Mouse (Mus musculus): ENCODE measurements around the gene Samd9l. TPM values are rescaled to one million over a fixed set of nuclear protein-coding genes. Genes with fewer than 3 reads are reported as not detected.
A peak's percentile ranks its signal among the peaks of the same experiment; 100 is the strongest.
"Not testable (repeated sequence)": the region's sequence is repeated elsewhere in the genome, so short reads cannot be mapped to it uniquely, and the experiment has no call there.

Gene Samd9l
- 12.2 and 18.3 TPM in 2 replicates for total RNA-seq (2021)
- long read RNA-seq, full-length matches to known transcripts = 4 of 8 reads
- long read RNA-seq, partial matches to known transcripts = 0 of 8 reads
- long read RNA-seq, other reads (novel, unspliced or antisense) = 4 of 8 reads

- DNase-seq = peak; percentile 42
Observed at GRCm38 (mm10) chr6:3399340-3400068, at the start of gene Samd9l. Gene Samd9l (minus strand): TSS chr6:3399572.

DNA sequence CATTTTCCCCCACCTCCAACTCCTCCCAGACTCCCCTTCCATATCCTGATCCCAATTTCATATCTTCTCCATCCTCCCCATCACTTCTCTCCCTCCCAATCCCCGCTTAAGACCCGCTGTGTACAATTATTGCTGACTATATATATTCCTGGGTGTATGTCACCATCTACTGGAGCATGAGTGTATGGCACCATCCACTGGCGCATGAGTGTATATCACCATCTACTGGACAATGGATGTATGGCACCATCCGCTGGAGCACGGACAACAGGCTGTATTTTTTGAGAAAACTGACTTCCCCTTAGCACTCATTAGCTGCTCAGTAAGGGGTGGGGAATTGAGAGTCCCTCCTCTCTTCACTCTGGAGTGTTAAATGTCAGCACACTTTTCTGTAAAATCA is 48.0 kb upstream of the Samd9l start:
- peak; percentile 34 for DNase-seq

DNA sequence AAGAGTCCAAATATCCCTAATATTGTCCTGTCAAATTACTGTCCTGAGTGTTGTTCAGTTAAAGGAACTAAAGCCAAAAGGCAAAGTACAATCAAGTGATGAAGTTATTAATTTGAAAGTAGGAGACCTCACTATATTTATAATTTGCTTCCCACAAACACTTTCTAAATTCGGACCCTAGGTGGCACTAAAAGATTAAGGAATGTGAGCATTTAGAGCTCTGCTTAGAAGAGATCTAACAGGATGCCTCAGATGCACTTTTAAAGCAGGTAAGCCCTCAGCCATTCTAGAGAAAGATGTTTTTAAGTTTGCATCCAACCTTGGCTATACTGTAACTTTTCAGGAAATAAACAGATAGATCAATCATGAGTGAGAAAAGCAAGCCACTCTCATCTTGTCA is 44.5 kb upstream of the Samd9l start:
- DNase-seq = no peak

- no peak for DNase-seq
Observed at GRCm38 (mm10) chr6:3436087-3436486, 36.7 kb upstream of the Samd9l start.

DNA sequence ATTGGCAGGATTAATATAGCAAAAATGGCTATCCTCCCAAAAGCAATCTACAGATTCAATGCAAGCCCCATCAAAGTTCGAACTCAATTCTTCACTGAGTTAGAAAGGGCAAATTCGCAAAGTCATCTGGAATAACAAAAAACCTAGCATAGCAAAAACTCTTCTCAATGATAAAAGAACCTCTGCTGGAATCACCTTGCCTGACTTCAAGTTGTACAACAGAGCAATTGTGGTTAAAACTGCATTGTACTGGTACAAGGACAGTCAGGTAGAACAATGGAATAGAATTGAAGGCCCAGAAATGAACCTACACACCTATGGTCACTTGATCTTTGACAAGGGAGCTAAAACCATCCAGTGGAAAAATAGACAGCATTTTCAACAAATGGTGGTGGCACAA is 31.6 kb upstream of the Samd9l start:
- not testable (repeated sequence) for DNase-seq

- DNase-seq = no peak
Observed at GRCm38 (mm10) chr6:3427047-3427446, 27.7 kb upstream of the Samd9l start.

- DNase-seq = not testable (repeated sequence)
Observed at GRCm38 (mm10) chr6:3425333-3425732, 26.0 kb upstream of the Samd9l start.

GRCm38 (mm10) chr6:3424613-3425277 is 25.4 kb upstream of the Samd9l start:
- peak; percentile 6 for DNase-seq

GRCm38 (mm10) chr6:3397182-3397906 is 2.0 kb downstream of the Samd9l start:
- DNase-seq = not testable (repeated sequence)

DNA sequence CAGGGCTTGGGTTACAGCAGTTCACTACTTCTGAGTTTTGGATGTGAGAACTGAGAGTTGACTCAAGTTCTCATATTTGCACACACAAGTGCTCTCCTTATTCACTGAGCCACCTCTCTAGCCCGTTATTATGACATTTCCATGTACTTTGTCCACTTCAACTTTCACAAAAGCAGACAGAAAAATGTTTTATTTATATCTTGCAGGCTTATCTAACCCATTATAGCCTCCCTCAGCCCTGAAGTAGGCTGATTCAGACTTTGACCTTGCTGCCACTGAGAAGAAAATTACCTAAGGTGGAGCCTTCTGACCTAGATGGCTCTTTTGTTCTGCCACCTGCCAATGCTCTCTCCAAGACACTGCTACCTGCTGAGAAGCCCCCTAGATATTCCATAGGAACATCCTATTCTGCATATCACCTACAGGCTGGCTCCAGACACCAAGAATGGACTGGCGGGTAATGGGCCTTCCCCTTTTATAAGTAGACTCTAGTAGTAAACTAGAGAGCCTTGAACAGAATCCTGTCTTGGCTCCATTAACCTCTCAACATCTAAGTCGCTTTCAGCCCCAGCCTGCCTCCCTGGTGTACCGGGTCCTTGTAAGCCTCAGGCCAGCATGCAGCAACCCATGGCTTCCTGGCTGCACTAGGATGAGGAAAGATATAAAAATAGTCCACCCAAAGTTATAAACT is 3.3 kb downstream of the Samd9l start:
- not testable (repeated sequence) for DNase-seq

- no peak for DNase-seq
Observed at GRCm38 (mm10) chr6:3389995-3390394, 9.4 kb downstream of the Samd9l start.

GRCm38 (mm10) chr6:3386565-3386964 is 12.8 kb downstream of the Samd9l start:
- no peak for DNase-seq

GRCm38 (mm10) chr6:3384816-3385215 is 14.6 kb downstream of the Samd9l start:
- DNase-seq = not testable (repeated sequence)

GRCm38 (mm10) chr6:3384115-3384791 is 15.1 kb downstream of the Samd9l start:
- not testable (repeated sequence) for DNase-seq

DNA sequence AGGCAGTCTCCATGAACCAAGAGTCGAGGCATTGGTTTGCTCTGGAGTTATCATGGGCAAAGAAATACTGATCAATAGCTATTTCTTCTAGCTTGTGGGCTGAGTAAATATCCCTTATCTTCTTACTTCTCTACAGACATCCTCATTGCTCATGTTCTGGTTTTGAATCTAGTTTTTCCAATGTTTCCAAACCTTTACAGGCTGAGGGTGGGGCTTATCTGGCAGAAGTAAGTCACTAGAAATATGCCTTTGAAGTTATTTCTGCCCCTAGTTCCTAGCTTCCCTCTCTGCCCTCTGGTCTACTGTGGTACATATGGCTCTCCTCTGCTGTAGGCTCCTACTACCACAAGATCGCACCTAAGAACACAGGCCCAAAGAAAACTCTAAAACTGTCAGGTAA is 20.2 kb downstream of the Samd9l start:
- no peak for DNase-seq

DNA sequence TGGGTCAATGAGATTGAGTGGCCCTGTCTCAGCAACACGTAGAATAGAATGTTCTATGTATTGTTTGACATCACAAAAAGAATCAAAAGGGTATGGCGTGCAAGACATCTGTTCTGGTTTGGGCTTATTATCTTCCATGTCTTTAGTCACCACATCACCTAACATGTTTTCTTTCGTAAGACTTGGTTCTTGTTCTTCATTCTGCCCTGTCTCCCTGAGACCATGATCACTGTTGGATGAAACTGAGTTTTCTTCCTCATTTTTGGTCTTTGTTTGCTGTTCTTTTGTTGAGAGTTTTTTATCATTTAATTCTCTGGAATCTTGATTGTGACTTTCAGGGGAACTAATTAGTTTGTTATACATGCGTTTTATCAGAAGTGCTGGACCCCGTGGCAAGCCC is 22.7 kb downstream of the Samd9l start:
- no peak for DNase-seq

- no peak for DNase-seq
Observed at GRCm38 (mm10) chr6:3369527-3369926, 29.8 kb downstream of the Samd9l start.

DNA sequence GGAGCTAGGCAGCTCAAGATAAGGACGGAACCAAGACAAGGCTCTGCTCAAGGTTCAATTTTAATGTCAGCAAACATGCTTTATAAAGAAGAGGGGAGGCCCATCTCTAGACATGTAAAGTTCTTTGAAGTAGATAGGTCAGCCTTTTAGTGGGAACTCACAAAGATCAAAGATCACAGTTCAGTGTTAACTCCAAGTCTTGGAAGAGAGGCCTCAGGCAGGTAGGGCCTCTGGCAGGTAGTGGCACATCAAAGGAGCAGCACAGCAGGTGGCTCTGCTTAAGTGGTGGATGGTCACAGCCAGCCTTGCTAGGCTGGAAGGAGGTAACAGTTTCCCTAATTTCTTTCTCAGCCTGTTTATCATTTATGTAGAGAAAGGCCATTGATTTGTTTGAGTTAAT is 33.8 kb downstream of the Samd9l start:
- not testable (repeated sequence) for DNase-seq

DNA sequence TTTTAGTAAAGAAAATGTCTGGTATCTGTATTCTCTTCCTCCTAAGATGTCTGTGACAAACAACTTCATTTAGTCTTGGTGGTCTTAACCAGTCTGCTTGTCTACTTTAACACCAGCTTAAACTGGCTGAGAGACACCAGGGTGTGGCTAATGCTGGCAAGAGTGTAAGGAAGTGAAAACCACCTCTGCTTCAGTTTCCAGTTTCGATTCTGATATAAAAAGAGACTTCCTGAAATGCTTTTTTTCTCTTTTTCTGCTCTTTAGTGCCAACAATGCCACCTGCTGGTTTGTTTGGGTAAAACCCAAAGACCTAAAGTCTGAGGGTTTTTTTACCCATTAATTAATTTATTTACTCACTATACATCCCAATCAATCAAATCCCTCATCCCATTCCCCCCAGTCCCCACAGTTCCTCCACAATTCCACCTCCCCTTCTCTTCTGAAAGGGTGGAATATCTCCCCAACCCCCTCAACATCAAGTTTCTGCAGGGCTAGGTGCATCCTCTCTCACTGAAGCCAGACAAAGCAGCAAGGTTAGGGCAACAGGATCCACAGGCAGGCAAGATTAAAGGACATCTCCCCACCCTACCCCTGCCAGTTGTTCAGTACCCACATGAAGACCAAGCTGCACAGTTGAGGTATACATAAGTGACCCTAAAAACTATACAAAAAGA is 53.3 kb downstream of the Samd9l start:
- peak; percentile 9 for DNase-seq

GRCm38 (mm10) chr6:3345043-3345639 is 54.2 kb downstream of the Samd9l start:
- DNase-seq = not testable (repeated sequence)
